Mouse (Mus musculus): Measurements from ENCODE around the gene 6330409D20Rik.

- no peak for TF ChIP-seq POLR2A (IDR thresholded peaks at IDR 0.05; ENCODE audit: borderline replicate concordance, insufficient read depth, low read length)
- TF ChIP-seq CTCF (IDR thresholded peaks at IDR 0.05; ENCODE audit: borderline replicate concordance, insufficient read depth, low read depth, low read length), result no peak
Observed at GRCm38 (mm10) chr2:32732695-32733094, 8.1 kb downstream of the 6330409D20Rik start.

Measured in cerebellum, adult 2 months (tissue).